Mouse (Mus musculus) gastrocnemius, adult 8-10 months (tissue): Measurements from ENCODE around the gene Hsd17b6. TPM values are rescaled to one million over a fixed set of nuclear protein-coding genes. Genes with fewer than 3 reads are reported as not detected.
A peak's percentile ranks its signal among the peaks of the same experiment; 100 is the strongest.

Source experiments
- DNase-seq, 2 experiments: peaks; one replicate each; pipeline ENCODE4 v3.0.0; 2022; ENCODE audit warnings: low spot score in 2 of 2
- total RNA-seq, 4 experiments: library from RNA; stranded (reverse); gene quantifications; 2 replicates each; pipeline ENCODE4 v1.2.4; 2022

Hsd17b6 gene
- total RNA-seq, 4 experiments from 2014 or later: not detected

DNA sequence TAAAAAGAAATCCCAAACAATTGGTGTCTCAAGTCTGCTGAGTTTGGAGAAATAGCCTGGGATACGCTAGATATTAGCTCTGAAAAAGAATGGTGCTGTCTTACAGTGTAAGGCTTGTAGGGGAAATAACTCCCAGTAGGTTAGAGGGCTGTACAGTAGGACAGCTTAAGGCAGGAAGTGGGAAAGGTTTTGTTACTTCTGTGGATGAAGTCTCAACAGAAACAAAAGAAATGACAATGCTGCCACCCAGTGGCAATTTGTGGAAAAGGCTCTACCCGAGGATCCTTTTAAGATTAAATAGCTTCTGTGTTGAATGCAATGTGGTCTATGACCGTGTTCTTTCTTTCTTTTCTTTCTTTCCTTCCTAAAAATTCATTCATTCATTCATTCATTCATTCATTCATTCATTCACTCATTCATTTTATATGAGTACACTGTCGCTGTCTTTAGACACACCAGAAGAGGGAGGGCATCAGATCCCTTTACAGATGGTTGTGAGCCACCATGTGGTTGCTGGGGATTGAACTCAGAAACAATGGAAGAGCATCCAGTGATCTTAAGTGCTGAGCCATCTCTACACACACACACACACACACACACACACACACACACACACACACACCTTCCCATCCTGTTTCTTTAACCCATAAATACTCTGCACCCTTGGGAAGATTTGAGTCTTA is 937 bp upstream of the Hsd17b6 start:
- DNase-seq: peak; percentile 46 to 49

DNA sequence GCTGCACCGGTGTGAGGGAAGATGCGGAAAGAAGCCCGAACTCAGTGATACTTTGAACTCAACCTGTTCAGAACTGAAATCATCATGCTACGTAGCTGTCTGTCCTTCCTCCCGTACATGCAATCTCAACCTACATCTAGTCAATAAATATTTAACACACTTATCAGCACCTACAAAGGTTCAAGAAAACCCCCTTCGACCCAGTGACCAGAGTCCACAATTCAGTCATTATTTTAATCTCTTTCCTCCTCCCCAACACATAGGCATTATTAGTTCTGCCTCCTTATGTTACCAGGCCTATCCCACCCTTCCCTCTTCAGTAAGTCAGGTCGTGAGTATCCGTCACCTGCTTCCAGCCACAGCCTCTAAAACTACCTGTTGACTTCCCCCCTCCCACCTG is 1.9 kb downstream of the Hsd17b6 start:
- no peak for DNase-seq

DNA sequence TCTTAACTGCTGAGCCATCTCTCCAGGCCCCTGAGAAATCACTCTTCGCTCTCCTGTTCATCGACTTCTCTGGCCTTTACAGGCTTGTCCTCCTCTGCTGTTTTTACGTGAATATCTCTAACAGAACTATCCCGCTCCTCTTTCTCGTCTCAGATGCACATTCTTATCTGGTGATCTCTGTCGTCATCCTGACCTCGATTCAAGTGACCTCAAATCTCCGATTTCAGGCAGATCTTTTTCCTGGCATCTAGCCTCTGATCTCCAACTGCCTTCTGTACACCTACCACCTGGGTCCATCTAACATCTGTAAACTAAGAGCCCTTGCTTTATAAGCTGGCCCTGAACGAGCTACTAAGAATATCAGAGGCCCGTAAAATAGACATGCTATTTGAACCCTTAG is 2.5 kb downstream of the Hsd17b6 start:
- no peak for DNase-seq

DNA sequence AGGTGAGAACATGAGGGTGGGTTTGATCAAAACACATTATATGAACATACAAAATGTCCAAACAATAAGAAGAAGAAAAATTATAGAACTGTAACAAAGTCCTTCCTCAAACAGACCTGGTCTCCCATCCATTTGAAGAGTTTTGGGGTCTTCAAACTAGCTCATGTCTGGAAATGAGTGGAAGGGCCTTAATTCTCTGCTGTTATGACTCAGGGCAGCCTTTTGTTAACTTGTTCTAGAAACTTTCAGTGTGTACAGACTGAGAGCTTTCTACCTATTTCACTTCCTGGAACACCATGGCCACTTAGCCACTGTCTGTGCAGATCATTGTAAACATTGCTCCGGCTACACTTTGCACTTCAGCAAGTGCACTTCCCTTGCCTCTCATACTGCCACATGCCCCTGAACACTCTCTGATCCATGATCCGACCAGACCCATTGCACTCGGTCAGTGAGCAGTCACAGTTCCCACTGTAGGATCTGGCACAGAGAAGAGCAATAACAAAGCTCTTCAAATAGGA is 4.1 kb downstream of the Hsd17b6 start:
- DNase-seq: no peak

DNA sequence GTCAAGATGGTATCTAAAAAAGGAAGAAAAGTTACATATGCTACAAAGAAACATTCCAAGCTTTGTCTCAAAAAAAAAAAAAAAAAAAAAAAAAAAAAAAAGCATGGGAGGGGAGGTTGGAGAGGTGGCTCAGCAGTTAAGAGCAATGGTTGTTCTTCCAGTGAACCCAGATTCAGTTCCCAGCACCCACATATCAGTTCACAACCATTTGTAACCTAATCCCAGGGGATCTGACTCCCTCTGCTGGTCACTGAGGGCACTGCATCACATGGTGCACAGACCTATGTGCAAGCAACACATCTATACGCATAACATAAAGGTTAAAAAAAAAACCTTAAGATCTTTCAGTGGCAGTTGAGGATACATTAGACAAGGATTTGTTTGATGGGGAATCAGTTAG is 9.2 kb downstream of the Hsd17b6 start:
- DNase-seq: no peak

DNA sequence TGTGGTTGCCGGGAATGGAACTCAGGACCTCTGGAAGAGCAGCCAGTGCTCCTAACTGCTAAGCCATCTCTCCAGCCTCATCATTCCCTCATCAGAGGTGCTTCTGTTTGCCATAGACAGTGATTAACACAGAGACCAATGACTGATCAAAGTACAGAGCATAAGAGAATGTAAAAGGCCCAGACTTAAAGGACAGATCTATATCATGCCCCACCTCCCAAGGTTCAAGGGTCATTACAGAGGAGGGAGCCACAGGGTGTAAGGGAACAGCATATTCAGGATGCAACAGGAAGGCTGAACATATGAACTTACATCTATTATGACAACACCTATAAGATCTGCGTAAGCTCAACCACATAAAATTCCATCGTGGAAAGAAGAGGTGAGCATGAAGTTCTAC is 10.7 kb downstream of the Hsd17b6 start:
- no peak for DNase-seq

DNA sequence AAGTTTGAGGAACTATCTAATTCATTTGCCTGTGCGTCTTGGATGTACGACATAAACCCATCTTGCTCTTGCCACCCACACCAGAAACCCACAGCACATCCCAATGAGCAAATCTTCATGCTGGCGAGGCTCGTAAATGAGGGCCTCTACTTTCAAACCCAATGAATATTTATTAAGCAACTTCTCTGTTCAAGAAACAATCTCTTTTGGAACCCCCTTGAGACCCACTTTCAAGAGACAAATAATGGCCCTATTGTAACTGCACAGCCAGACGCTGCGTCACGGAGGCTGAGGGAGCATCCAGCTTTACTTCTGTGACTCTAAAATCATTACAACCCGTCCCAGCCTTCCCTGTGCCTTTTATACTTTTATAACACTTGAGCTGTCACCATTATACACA is 21.8 kb downstream of the Hsd17b6 start:
- no peak for DNase-seq

DNA sequence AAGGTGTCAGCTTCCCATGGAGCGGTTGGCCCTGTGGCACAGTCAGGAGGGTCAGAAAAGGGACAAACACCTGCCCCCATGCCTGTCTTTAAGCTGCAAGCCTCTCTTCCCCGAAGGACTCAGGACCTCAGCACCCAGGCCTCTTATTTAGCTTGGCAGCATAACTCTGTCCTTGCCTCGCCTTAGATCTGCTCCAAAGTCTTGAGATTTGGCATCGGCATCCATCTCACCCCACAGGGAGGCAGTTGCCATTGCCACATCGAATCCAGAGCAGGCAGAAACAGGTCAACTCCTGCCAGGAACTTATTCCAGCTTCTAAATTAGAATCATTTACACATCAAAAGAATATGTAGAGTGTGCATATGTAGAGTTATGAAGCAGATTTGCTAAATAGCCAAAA is 22.8 kb downstream of the Hsd17b6 start:
- no peak for DNase-seq

DNA sequence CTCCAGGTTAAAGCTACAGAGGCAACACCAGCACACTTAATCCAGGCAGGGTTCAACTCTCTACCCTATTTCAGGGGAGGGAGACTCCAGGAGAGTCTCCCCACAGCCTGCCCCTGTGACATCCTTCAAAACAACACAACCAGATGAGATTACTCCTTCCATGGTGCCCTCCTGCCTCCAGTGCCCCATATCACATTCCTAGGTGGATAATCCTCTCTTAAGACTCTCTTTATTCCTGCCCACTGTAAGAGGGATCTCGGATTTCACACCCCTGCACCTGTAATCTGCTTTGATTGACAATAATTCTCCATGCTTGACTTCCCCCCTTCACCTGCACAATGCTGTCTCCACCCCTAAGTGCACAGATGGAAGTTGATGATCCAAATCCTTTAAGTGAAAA is 31.9 kb downstream of the Hsd17b6 start:
- DNase-seq: no peak

DNA sequence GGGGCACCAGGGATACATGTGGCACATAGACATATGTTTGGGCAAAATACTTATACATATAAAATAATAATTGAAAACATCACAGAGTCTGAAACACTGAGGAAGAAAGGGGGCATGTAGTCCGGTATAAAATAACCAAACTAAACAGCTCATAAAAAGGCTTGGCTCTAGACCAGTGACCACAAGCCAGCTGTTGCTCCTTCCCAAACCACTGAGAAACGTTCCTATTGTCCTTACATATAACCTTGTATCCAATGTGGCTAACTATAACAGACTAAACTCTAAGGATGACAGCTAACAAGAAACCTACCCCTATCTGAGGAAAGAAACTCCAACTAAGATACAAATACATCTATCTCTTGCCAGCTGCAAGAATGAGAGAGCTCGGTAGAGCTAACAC is 33.3 kb downstream of the Hsd17b6 start:
- DNase-seq: no peak

DNA sequence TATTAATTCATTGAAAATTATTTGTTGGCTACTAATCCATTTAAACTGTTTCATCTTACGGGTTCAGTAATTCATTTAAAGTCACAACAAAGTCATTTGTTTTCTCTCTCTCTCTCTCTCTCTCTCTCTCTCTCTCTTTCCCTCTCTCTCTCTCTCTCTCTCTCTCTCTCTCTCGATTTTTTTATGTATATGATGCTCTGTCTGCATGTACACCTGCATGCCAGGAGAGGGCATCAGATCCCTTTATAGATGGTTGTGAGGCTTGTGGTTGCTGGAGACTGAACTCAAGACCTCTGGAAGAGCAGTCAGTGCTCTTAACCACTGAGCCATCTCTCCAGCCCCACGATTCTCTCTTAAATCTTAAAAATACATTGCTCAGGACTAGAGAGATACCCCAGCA is 36.3 kb downstream of the Hsd17b6 start:
- no peak for DNase-seq

DNA sequence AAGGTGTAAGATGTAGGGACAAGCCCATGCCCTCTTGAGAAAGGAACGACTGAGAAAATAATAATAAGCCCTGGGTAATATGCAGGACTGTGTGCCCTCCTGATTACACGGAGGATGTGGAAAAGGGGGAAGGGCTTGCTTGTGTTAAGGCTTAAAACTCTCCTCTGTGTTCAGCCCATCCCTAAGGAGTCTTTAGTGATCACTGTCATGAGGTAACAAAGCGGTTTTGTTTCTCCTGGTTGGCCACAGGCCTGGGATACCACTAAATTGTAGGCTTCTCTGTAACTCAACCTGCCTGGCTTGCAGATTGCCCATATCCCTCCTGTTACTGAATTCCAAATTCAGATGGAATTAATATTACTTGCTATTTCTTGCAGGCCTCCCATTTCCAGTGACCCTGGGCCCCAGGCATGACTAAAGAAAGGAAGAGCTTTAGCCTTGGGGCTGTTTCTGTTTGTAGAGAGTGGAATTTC is 37.0 kb downstream of the Hsd17b6 start:
- DNase-seq: no peak

DNA sequence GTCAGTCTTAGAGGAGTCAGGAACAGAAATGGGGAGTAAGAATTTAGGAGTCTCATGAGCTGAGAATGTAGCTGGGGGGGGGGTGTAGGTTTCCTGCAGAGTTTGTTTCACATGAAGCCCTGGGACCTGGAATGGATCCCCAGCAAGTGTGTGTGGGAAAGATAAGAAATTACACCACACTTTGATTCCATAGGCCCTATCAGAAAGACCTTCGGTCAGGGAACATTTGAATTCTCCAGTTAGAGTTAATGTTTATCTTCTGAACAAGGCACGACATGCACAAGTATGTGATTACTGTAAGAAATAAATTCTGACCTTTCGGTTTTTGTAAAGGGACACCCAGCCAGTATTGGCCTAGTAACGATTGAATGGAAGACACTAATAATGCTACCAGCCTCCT is 37.6 kb downstream of the Hsd17b6 start:
- no peak for DNase-seq

DNA sequence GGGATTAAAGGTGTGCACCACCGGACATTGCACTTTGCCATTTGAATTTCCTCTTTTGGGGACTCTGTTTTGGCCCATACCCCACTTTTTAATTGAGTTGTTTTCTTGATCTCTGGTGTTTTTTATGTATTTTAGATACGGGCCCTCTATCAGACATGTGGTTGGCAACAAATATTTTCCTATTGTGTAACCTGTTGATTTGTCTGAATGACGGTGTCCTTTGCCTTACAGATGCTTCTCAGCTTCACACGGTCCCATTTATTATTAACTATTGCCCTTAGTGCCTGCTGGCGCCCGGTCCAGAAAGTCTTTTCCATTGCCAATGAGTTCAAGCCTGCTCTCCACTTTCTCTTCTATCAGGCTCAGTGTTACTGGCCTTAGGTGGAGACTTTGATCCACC is 40.9 kb downstream of the Hsd17b6 start:
- no peak for DNase-seq

DNA sequence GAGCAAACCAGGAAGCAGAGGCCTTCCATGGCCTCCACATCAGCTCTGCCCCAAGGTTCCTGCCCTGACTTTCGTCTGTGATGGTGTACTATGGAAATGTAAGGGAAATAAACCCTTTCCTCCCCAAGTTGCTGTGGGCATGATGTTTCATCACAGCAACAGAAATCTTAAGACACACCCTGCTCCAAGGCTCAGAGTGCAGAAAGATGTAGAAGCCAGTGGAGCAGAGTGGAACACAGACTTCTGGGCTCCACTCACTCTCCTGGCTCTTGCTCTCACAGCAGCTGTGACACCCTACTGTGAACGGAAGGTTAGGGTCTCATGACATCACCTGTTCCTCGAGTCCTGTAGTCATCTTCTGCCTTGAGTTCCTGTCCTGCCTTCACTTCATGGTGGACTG is 43.4 kb downstream of the Hsd17b6 start:
- DNase-seq: no peak

DNA sequence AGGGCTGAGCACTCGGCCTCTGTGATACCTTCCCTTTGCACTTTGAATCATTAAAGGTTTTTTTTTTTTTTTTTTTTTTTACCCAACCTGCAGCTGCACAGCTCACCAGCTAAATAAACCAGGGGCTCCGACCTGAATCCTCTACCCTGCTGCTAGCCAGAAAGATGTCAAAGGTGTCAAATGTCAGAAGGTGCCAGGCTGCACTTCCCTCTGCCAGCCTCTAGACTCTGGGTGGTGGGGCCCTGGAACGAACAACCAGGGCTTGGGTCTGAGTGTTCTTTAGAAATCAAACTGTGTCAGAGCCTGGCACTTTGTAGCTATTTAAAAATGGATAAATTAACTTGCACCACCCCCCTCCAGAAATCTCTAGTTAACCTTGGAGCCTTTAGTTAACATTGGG is 45.0 kb downstream of the Hsd17b6 start:
- no peak for DNase-seq

DNA sequence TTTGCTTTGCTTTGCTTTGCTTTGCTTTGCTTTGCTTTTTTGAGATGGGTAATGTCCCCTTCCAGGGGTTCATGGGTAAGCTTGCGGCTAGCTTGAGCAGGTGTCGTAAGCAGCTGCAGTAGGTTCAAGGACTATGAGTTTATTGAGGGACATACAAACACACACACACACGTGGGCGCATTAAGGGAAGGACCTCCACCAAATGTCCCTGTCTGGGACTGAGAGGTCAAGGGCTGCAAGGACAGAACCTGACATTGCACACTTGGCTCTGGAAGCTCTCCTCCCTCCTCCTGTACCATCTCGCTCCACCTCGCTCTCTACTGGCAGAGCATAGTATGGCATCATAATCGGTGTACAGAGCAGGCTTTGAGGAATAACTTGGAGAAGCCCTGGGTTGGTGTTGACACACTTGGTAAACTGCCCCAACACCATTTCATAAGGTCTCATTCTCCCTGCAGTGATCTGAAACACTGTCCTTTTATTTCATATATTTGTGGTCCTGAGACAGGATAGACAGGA is 48.2 kb downstream of the Hsd17b6 start:
- DNase-seq: no peak

DNA sequence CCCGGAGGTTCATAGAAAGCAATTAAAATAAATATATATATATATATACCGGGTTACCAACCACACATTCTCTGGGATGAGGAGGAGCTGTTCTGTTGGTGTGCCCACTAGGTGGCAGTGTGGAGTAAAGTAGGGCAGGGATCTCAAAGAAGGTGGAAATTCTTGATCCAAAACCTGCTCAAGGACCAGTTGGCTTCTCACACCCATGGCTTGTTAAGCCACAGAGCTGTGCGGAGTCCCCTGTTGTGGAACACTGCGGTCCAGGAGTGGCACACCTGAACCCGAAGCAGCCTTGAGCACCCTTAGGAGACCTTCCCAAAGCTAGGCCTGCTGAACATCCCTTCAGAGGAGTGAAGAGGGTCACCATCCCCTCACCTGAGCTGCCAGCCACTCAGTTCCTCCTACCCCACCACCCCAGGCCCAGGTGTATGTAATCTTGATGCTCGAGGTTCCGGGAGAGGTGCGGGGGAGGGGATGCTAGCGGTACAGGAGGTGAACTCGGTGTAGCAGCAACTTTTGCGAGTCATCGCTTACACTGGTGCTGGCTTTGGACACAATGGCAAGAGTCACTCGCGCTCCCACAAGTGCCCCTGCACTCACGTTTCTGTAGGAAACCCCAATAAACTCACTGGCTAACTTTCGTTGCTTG is 51.1 kb downstream of the Hsd17b6 start:
- peak; percentile 15 to 22 for DNase-seq

DNA sequence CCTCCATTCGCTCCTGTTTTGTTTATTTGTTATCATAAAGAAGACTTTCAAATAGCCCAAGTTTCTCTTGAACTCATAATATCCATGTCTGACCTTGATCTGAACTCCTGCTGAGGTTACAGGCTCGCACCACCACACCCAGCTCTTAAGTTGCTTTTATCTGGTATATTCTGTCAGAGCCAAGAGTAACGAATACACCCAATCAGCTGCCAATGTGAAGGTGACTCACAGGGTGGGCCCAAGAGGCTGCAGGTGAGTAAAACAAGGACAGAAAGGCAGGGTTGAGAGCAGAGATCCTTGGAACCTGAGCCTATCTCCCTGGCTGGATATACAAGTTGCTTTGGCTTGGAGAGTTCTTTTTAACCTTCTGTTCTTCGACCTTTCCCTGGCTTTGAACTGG is 52.4 kb downstream of the Hsd17b6 start:
- DNase-seq: no peak

DNA sequence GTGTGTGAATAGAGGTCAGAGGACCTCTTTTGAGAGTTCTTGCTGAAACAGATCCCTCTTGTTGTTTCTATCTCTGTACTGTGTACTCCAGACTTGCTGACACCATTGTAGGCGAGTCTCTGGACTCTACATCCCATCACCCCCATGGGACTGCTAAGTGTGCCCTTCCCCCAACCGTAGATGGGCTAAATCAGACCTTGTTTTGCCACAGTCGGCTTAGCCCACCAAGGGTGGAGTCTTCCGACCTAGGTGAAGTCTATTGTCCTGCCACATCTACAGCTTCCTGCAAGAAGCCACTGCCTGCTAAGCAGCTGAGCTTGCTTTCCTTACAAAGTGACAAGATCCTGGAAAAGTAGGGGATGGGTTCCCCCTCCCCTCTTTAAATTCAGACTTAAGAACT is 55.6 kb downstream of the Hsd17b6 start:
- DNase-seq: no peak

DNA sequence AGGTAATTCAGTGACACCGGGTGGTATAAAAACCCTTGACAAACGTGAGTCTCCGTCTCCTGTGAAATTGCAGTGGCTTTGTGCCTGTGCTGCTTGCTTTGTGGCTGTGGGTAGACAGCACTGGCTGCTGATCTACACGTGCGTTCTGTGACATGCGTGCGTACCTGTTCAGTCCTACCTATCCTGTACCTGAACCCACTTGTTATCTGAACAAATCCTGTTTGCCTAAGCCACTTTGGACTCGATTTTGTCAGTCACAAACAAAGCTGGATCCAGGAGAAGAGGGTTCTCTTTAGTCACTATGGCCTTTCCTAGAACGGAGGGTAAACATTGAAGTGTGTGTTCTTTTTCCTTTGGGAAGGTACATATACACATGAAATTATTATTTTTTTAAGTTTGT is 56.0 kb downstream of the Hsd17b6 start:
- DNase-seq: no peak

DNA sequence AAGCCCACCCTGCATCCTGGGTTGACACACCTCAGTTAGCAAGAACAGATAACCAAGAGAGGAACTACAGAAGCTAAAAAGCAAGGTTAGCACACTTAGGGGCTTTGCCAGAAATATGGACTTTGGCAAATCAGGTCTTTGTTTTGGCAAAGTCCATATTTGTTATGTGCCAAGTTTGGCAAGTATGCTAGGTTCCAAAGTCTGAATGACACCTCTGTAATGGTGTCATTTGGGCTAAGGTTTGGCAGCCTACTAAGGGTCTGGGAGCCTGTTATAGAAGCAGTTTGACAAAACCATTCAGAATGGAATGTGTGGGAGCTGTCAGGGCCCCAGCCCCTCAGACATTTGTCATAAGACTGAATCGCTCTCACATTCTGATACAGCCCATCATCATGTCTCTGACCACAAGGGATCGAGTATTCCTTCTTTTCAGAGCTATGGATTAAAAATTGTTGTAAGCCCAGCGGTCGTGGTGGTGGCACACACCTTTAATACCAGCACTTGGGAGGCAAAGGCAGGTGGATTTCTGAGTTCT is 57.7 kb downstream of the Hsd17b6 start:
- DNase-seq: no peak
